Mouse (Mus musculus) kidney, postnatal 4 days (tissue): ENCODE measurements around the gene Anks3.

Experiments
- DNase-seq, 2 experiments: peaks; one replicate each; pipeline ENCODE4 v3.0.0; 2021; ENCODE audit warnings: mixed read lengths in 2 of 2

Anks3 gene

GRCm38 (mm10) chr16:4963797-4964709 is at the start of gene Anks3:
TSS of gene Anks3 (minus strand) at chr16:4964205.
- peak; percentile 96 to 98 for DNase-seq

GRCm38 (mm10) chr16:5013054-5013838 is 49.2 kb upstream of the Anks3 start, which contains the start of gene Rogdi:
TSS of gene Rogdi (minus strand) at chr16:5013553.
- peak; percentile 98 to 99 for DNase-seq

GRCm38 (mm10) chr16:5012036-5013005 is 48.3 kb upstream of the Anks3 start:
- peak in 1 of 2 experiments; percentile 40 for DNase-seq

- no peak for DNase-seq
Observed at GRCm38 (mm10) chr16:5011285-5011684, 47.3 kb upstream of the Anks3 start.

- DNase-seq, result no peak
Observed at GRCm38 (mm10) chr16:5010371-5010935, 46.4 kb upstream of the Anks3 start.

- no peak for DNase-seq
Observed at GRCm38 (mm10) chr16:5008076-5008475, 44.1 kb upstream of the Anks3 start.

GRCm38 (mm10) chr16:5007492-5007891 is 43.5 kb upstream of the Anks3 start:
- no peak for DNase-seq

- DNase-seq, result peak; percentile 70 to 79
Observed at GRCm38 (mm10) chr16:5007067-5007466, 43.1 kb upstream of the Anks3 start, which contains the start of gene Smim22. TSS of gene Smim22 (plus strand) at chr16:5007288.

- no peak for DNase-seq
Observed at GRCm38 (mm10) chr16:5000611-5001010, 36.6 kb upstream of the Anks3 start.

- no peak for DNase-seq
Observed at GRCm38 (mm10) chr16:4998984-4999383, 35.0 kb upstream of the Anks3 start.

- peak; percentile 23 to 27 for DNase-seq
Observed at GRCm38 (mm10) chr16:4997553-4997952, 33.5 kb upstream of the Anks3 start, which contains the start of gene Sept12. TSS of gene Sept12 (minus strand) at chr16:4997852.

- no peak for DNase-seq
Observed at GRCm38 (mm10) chr16:4993276-4993675, 29.3 kb upstream of the Anks3 start.

- DNase-seq, result no peak
Observed at GRCm38 (mm10) chr16:4984717-4985116, 20.7 kb upstream of the Anks3 start.

GRCm38 (mm10) chr16:4979755-4980380 is 15.9 kb upstream of the Anks3 start:
- peak; percentile 48 to 65 for DNase-seq

- DNase-seq, result peak; percentile 14 to 44
Observed at GRCm38 (mm10) chr16:4978275-4979051, 14.5 kb upstream of the Anks3 start.

- DNase-seq, result no peak
Observed at GRCm38 (mm10) chr16:4976180-4976579, 12.2 kb upstream of the Anks3 start.

- no peak for DNase-seq
Observed at GRCm38 (mm10) chr16:4974521-4974920, 10.5 kb upstream of the Anks3 start.

GRCm38 (mm10) chr16:4971626-4972025 is 7.6 kb upstream of the Anks3 start:
- DNase-seq, result peak; percentile 20 to 56

- no peak for DNase-seq
Observed at GRCm38 (mm10) chr16:4969055-4969843, 5.2 kb upstream of the Anks3 start.

GRCm38 (mm10) chr16:4968426-4968825 is 4.4 kb upstream of the Anks3 start:
- DNase-seq, result no peak
